Mouse (Mus musculus): ENCODE data around the gene Hs3st6. TPM values are rescaled to one million over a fixed set of nuclear protein-coding genes. Genes with fewer than 3 reads are reported as not detected.

Gene Hs3st6
- polyA plus RNA-seq, 1 experiment from 2014 or later: 0.21 TPM

DNA sequence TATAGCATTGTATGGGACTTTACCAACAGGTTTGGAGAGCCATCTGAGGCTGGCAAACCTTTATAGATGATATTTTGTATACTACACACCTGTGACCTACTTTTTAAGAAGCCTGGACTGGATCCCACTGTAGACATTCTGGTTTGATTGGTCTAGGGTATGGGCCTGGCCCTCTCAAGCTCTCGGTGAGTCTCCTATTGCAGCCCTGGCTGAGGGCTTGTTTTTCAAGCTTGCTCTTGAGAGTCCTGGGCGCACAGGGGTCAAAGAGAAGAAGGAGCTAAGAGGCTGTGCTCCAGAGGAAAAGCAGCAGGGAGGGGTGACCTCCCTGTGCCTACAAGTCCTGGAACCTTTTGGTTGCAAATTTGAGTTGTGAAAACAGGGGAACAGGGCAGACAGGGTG, 24.3 kb downstream of the Hs3st6 start:
- no peak overlapping the region for H3K27ac ChIP-seq (ENCODE audit: low read length)
- WGBS: 60% methylated on average over 2 of the region's 2 CpGs

DNA sequence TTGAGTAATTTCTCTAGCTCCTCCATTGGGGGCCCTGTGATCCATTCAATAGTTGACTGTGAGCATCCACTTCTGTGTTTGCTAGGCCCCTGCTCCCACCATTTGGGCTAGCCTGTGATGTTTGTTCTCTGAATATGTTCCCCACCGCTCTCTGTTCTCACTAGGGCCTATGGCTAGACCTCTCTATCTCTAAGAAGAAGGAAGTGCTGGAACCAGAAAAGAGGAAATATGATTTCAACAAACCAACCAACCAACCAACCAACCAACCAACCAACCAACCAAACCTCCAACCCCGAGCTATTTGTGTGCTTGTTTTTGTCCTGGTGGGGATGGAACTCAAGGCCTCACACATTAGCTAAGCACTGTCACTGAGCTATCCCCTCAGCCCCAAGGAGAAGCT, 28.0 kb downstream of the Hs3st6 start:
- Histone ChIP-seq H3K9ac (ENCODE audit: low read length) (no peak overlapping the region), H3K27me3 (ENCODE audit: control insufficient read depth, insufficient read depth, low read length) (no peaks in the 10 kb centered on the region), H3K4me1 (ENCODE audit: control insufficient read depth, insufficient read depth, low read length) (no peaks in the 10 kb centered on the region), H3K4me3 (ENCODE audit: low read length) (no peak overlapping the region), H3K4me2 (ENCODE audit: low read depth, low read length) (no peak overlapping the region), H3K9me3 (replicated peaks; ENCODE audit: control insufficient read depth, low read length) (no peaks in the 10 kb centered on the region), H3K27ac (ENCODE audit: low read length) (no peak overlapping the region), H3K36me3 (ENCODE audit: control insufficient read depth, insufficient read depth) (no peaks in the 10 kb centered on the region)
- no peak for ATAC-seq (replicated peaks; ENCODE audit: extremely low read depth, insufficient read depth, low FRiP score)
- WGBS: 85% methylated on average over 2 of the region's 2 CpGs

More for the DNA sequence above, 24.3 kb downstream of the Hs3st6 start:
- Histone ChIP-seq H3K4me1 (ENCODE audit: control insufficient read depth, insufficient read depth, low read length) (no peaks in the 10 kb centered on the region), H3K27me3 (ENCODE audit: control insufficient read depth, insufficient read depth, low read length) (no peaks in the 10 kb centered on the region), H3K4me3 (ENCODE audit: low read length) (no peak overlapping the region), H3K9ac (ENCODE audit: low read length) (no peak overlapping the region), H3K4me2 (ENCODE audit: low read depth, low read length) (no peak overlapping the region), H3K36me3 (ENCODE audit: control insufficient read depth, insufficient read depth) (no peaks in the 10 kb centered on the region), H3K9me3 (replicated peaks; ENCODE audit: control insufficient read depth, low read length) (peaks cover 5% of the 10 kb centered on the region; the same call in 1 of the 2 replicates)
- no peak for ATAC-seq (replicated peaks; ENCODE audit: extremely low read depth, insufficient read depth, low FRiP score)

DNA sequence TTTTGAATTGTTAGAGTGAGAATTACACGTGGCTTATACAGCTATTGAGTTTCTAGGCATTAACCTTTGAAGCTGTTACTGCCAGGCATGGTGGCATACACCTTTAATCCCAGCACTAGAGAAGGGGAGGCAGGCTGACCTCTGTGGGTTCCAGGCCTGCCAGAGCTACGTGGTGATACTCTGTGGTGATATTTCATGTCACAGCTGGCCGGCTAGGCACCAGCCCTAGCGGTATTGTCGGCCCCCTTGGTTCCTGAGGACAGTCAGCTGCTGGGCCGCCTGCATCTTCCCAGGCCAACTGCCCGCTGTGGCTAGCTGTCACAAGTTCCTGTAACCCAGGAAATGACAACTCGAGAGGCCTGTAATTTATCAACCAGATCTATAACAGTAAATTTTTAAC, 39.4 kb downstream of the Hs3st6 start:
- Histone ChIP-seq H3K27me3 (ENCODE audit: control insufficient read depth, insufficient read depth, low read length) (no peaks in the 10 kb centered on the region), H3K9me3 (replicated peaks; ENCODE audit: control insufficient read depth, low read length) (no peaks in the 10 kb centered on the region), H3K36me3 (ENCODE audit: control insufficient read depth, insufficient read depth) (no peaks in the 10 kb centered on the region), H3K4me2 (ENCODE audit: low read depth, low read length) (no peak overlapping the region), H3K4me3 (ENCODE audit: low read length) (no peak overlapping the region), H3K9ac (ENCODE audit: low read length) (no peak overlapping the region), H3K27ac (ENCODE audit: low read length) (no peak overlapping the region), H3K4me1 (ENCODE audit: control insufficient read depth, insufficient read depth, low read length) (no peaks in the 10 kb centered on the region)
- no peak for ATAC-seq (replicated peaks; ENCODE audit: extremely low read depth, insufficient read depth, low FRiP score)
- WGBS: 52% methylated on average over 8 of the region's 8 CpGs

DNA sequence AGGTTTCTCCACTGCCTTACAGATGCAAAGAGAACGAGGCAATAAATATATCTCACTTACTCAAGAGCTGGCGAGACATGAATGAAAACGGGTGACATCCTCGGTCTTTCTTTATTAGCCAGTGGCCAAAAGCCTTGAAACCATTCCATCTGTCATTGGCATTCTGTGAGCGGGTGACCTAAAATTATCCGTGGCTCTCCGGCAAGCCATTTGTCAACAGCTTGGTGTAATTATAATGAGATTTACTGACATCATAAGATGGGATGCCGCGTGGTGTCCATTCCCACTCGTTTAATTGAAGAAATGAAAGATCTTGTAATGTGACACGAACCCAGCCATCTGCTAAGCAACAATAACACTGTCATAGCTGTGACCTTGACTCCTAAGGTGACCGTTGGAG, 42.0 kb downstream of the Hs3st6 start:
- H3K9ac ChIP-seq (ENCODE audit: low read length): no peak overlapping the region
- H3K4me2 ChIP-seq (ENCODE audit: low read depth, low read length): no peak overlapping the region
- H3K4me1 ChIP-seq (ENCODE audit: control insufficient read depth, insufficient read depth, low read length): no peaks in the 10 kb centered on the region
- H3K27ac ChIP-seq (ENCODE audit: low read length): no peak overlapping the region
- no peak for ATAC-seq (replicated peaks; ENCODE audit: extremely low read depth, insufficient read depth, low FRiP score)
- H3K27me3 ChIP-seq (ENCODE audit: control insufficient read depth, insufficient read depth, low read length): no peaks in the 10 kb centered on the region
- 71% methylated on average over 12 of the region's 12 CpGs for WGBS
- H3K36me3 ChIP-seq (ENCODE audit: control insufficient read depth, insufficient read depth): no peaks in the 10 kb centered on the region
- H3K9me3 ChIP-seq (replicated peaks; ENCODE audit: control insufficient read depth, low read length): no peaks in the 10 kb centered on the region
- no peak overlapping the region for H3K4me3 ChIP-seq (ENCODE audit: low read length)

DNA sequence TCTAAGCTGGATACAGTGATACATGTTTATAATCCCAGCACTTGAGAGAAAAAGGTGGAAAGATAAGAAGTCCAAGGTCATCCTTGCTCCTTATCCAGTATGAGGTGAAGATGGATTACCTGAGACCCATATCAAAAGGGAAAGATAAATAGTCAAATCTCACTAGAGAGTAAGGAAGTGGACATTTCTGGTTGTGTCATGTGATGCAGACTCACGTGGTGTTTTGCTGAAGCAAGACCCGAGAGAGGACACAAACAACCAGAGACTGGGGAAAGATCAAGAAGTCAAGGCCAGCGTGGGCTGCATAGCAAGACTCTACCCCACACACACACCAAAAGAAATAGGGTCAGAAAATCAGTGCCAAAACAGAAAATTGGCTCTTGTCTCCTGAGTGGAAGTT, 44.2 kb downstream of the Hs3st6 start:
- no peak for ATAC-seq (replicated peaks; ENCODE audit: extremely low read depth, insufficient read depth, low FRiP score)
- WGBS: 56% methylated on average over 3 of the region's 3 CpGs
- H3K27me3 ChIP-seq (ENCODE audit: control insufficient read depth, insufficient read depth, low read length): no peaks in the 10 kb centered on the region

DNA sequence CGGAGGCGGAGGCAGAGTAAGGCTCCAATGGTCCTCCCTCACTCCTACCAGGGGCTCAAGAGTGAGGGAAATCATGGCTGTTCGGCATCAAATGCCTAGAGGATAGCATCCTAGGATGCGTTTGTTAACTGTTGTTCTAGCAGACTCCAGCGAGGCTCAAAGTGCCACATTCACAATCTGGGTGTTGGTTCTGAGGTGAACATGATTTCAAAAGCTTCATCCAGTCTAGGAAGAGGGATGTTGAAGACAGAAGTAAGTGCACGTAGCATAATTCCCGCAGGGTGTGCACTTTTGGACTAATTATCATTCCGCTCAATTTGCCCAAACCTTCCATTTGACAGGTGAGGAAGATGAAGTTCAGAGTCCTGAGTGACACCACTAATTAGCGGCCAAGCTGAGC, 45.4 kb downstream of the Hs3st6 start:
- WGBS: 57% methylated on average over 9 of the region's 9 CpGs
- Histone ChIP-seq H3K4me3 (ENCODE audit: low read length) (no peak overlapping the region), H3K9me3 (replicated peaks; ENCODE audit: control insufficient read depth, low read length) (no peaks in the 10 kb centered on the region), H3K27ac (ENCODE audit: low read length) (no peak overlapping the region), H3K36me3 (ENCODE audit: control insufficient read depth, insufficient read depth) (no peaks in the 10 kb centered on the region), H3K9ac (ENCODE audit: low read length) (no peak overlapping the region), H3K4me1 (ENCODE audit: control insufficient read depth, insufficient read depth, low read length) (no peaks in the 10 kb centered on the region), H3K4me2 (ENCODE audit: low read depth, low read length) (no peak overlapping the region), H3K27me3 (ENCODE audit: control insufficient read depth, insufficient read depth, low read length) (0 out of 2 replicates have a peak, but pooled peaks cover 2% of the 10 kb centered on the region)
- ATAC-seq (replicated peaks; ENCODE audit: extremely low read depth, insufficient read depth, low FRiP score): no peak

More for the DNA sequence above, 44.2 kb downstream of the Hs3st6 start:
- Histone ChIP-seq H3K4me3 (ENCODE audit: low read length) (no peak overlapping the region), H3K4me2 (ENCODE audit: low read depth, low read length) (no peak overlapping the region), H3K36me3 (ENCODE audit: control insufficient read depth, insufficient read depth) (no peaks in the 10 kb centered on the region), H3K9ac (ENCODE audit: low read length) (no peak overlapping the region), H3K9me3 (replicated peaks; ENCODE audit: control insufficient read depth, low read length) (no peaks in the 10 kb centered on the region), H3K27ac (ENCODE audit: low read length) (no peak overlapping the region), H3K4me1 (ENCODE audit: control insufficient read depth, insufficient read depth, low read length) (no peaks in the 10 kb centered on the region)

DNA sequence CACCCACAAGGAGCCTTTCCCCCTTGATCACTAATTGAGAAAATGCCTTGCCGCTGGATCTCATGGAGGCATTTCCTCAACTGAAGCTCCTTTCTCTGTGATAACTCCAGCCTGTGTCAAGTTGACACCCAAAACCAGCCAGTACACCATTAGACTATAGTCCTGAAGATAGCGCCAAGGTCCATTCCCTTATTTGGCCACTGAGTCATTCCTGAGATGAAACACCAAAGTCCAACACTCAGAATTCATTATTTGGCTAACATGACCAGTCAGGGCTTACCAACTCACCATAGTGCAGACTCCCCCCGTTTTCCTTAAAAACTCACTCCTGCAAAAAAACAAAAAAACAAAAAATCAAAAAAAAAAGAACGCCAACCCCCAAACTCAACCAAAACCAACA, 46.7 kb downstream of the Hs3st6 start:
- Histone ChIP-seq H3K36me3 (ENCODE audit: control insufficient read depth, insufficient read depth) (no peaks in the 10 kb centered on the region), H3K4me3 (ENCODE audit: low read length) (no peak overlapping the region), H3K9ac (ENCODE audit: low read length) (no peak overlapping the region), H3K27me3 (ENCODE audit: control insufficient read depth, insufficient read depth, low read length) (0 out of 2 replicates have a peak, but pooled peaks cover 2% of the 10 kb centered on the region), H3K4me1 (ENCODE audit: control insufficient read depth, insufficient read depth, low read length) (peaks cover 3% of the 10 kb centered on the region; the same call in 1 of the 2 replicates), H3K9me3 (replicated peaks; ENCODE audit: control insufficient read depth, low read length) (no peaks in the 10 kb centered on the region), H3K27ac (ENCODE audit: low read length) (no peak overlapping the region), H3K4me2 (ENCODE audit: low read depth, low read length) (no peak overlapping the region)
- ATAC-seq (replicated peaks; ENCODE audit: extremely low read depth, insufficient read depth, low FRiP score): no peak
- WGBS: 83% methylated on average over 4 of the region's 4 CpGs

DNA sequence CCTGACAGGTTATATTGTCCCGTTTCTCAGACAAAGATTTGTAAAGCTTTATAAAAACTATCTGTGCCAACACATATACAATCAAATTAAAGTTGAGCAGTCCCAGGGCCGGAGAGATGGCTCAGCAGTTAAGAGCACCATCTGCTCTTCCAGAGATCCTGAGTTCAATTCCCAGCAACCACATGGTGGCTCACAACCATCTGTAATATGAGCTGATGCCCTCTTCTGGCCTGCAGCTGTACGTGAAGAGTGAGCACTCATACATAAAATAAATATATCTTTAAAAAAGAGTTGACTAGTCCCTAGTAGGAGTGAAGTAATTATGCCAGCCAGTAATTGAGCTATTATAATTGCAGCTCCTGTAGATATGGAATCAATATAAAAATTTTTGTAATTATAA, 47.7 kb downstream of the Hs3st6 start:
- Histone ChIP-seq H3K4me3 (ENCODE audit: low read length) (no peak overlapping the region), H3K4me2 (ENCODE audit: low read depth, low read length) (no peak overlapping the region), H3K36me3 (ENCODE audit: control insufficient read depth, insufficient read depth) (no peaks in the 10 kb centered on the region), H3K4me1 (ENCODE audit: control insufficient read depth, insufficient read depth, low read length) (peaks cover 3% of the 10 kb centered on the region; the same call in 1 of the 2 replicates), H3K27me3 (ENCODE audit: control insufficient read depth, insufficient read depth, low read length) (peaks cover 7% of the 10 kb centered on the region), H3K27ac (ENCODE audit: low read length) (no peak overlapping the region), H3K9ac (ENCODE audit: low read length) (no peak overlapping the region), H3K9me3 (replicated peaks; ENCODE audit: control insufficient read depth, low read length) (no peaks in the 10 kb centered on the region)
- no peak for ATAC-seq (replicated peaks; ENCODE audit: extremely low read depth, insufficient read depth, low FRiP score)
- 62% methylated on average over 3 of the region's 3 CpGs for WGBS

DNA sequence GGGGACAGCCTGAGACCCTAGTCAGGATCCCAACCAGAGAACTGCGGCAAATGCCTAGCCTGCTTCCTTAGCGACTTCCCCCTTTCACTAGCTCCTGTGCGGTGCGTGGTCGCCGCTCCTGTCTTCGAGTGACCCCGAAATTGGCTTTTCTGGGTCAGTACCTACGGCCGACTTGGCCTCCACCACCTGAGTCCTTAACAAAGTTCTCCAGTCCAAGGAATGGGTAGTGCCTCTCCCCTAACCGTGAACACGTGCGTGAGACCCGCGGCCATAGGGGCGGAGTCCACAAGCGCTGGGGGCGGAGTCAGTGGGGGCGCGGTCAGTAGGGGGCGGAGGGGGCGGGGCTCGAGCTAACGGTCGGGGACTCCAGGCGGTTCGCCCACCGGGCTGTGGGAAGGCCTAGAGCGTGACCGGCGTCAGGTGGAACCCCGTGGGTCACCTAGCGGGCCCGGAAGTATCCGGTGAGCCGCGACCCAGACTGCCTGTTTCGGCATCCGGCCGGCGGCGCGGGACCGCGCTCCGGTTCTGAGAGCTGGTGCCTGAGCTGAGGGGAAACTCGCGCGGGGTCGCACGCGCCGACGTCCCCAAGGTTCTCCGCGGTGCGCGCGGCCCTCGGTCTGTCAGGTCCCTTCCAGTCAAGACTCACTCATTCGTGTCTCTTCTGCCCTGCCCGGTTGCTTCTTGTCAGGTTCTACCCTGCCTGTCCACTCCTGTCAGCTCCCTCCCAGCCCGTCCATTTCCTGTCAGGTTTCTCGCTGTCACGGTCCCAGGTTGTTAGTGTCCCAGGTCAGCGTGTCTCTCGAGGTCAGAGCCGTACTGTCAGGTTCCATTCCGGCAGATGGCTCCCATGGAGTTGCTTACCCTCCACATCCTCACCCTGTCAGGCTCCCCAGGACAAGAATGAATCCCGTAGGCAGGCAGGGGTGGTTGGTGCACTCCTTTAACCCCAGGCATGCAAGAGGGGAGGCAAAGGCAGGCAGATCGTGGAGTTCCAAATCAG, 51.5 kb downstream of the Hs3st6 start, which contains the start of gene Meiob:
Gene Meiob (plus strand): TSS at position 338 of the 1,000 bp plus-strand sequence.
- H3K9ac ChIP-seq (ENCODE audit: low read length): peak within 1 kb of the TSS; percentile 75
- H3K4me3 ChIP-seq (ENCODE audit: low read length): peak within 1 kb of the TSS; percentile 69
- no peaks in the 10 kb centered on the region for H3K9me3 ChIP-seq (replicated peaks; ENCODE audit: control insufficient read depth, low read length)
- peak; percentile 91 for ATAC-seq (replicated peaks; ENCODE audit: extremely low read depth, insufficient read depth, low FRiP score)
- H3K4me1 ChIP-seq (ENCODE audit: control insufficient read depth, insufficient read depth, low read length): peaks cover 3% of the 10 kb centered on the region; the same call in 1 of the 2 replicates
- under 1% methylated on average over 62 of the region's 71 CpGs for WGBS
- peak within 1 kb of the TSS; percentile 97 for H3K4me2 ChIP-seq (ENCODE audit: low read depth, low read length)
- no peaks in the 10 kb centered on the region for H3K36me3 ChIP-seq (ENCODE audit: control insufficient read depth, insufficient read depth)
- H3K27me3 ChIP-seq (ENCODE audit: control insufficient read depth, insufficient read depth, low read length): peaks cover 13% of the 10 kb centered on the region
- no peak within 1 kb of the TSS for H3K27ac ChIP-seq (ENCODE audit: low read length)
